Mouse (Mus musculus): ENCODE data around the gene Arhgap10.

GRCm38 (mm10) chr8:77328473-77328872, 189.3 kb downstream of the Arhgap10 start:
- TF ChIP-seq CTCF (IDR thresholded peaks at IDR 0.05; ENCODE audit: control insufficient read depth, insufficient read depth, insufficient replicate concordance, low read depth, low read length) (no peak), POLR2A (IDR thresholded peaks at IDR 0.05; ENCODE audit: control insufficient read depth, low read depth, low read length) (no peak)
